Mouse (Mus musculus) heart, adult 9 months (tissue): ENCODE measurements around the gene Efl1.

Source experiments
- DNase-seq, 2 experiments: peaks; one replicate each; pipeline ENCODE4 v3.0.0; 2022; ENCODE audit warnings: low spot score in 2 of 2

Efl1 gene

GRCm38 (mm10) chr7:82648353-82649080 lies at the start of gene Efl1, which contains the start of gene Saxo2:
Gene Efl1, plus strand, starts transcription at chr7:82648614.
Gene Saxo2, minus strand, starts transcription at chr7:82648528.
- DNase-seq = peak; percentile 85 to 93

GRCm38 (mm10) chr7:82602008-82602407 lies 46.4 kb upstream of the Efl1 start:
- no peak for DNase-seq

GRCm38 (mm10) chr7:82605425-82605824 lies 43.0 kb upstream of the Efl1 start:
- no peak for DNase-seq

- no peak for DNase-seq
Observed at GRCm38 (mm10) chr7:82609629-82610028, 38.8 kb upstream of the Efl1 start.

GRCm38 (mm10) chr7:82625342-82625741 lies 23.1 kb upstream of the Efl1 start:
- DNase-seq = no peak

GRCm38 (mm10) chr7:82647183-82647582 lies 1.2 kb upstream of the Efl1 start:
- DNase-seq = no peak

- no peak for DNase-seq
Observed at GRCm38 (mm10) chr7:82647909-82648308, 505 bp upstream of the Efl1 start.

GRCm38 (mm10) chr7:82649081-82649445 lies 649 bp downstream of the Efl1 start:
- DNase-seq = no peak

- peak in 1 of 2 experiments; percentile 7 for DNase-seq
Observed at GRCm38 (mm10) chr7:82664604-82665003, 16.2 kb downstream of the Efl1 start.

GRCm38 (mm10) chr7:82676001-82676400 lies 27.6 kb downstream of the Efl1 start:
- DNase-seq = no peak

GRCm38 (mm10) chr7:82676834-82677233 lies 28.4 kb downstream of the Efl1 start:
- DNase-seq = no peak

GRCm38 (mm10) chr7:82679901-82680300 lies 31.5 kb downstream of the Efl1 start:
- DNase-seq = no peak

GRCm38 (mm10) chr7:82688736-82689135 lies 40.3 kb downstream of the Efl1 start:
- peak; percentile 28 to 46 for DNase-seq

- DNase-seq = no peak
Observed at GRCm38 (mm10) chr7:82691021-82691738, 42.8 kb downstream of the Efl1 start.

- no peak for DNase-seq
Observed at GRCm38 (mm10) chr7:82697668-82698067, 49.3 kb downstream of the Efl1 start.

GRCm38 (mm10) chr7:82698968-82699367 lies 50.6 kb downstream of the Efl1 start:
- no peak for DNase-seq

- DNase-seq = no peak
Observed at GRCm38 (mm10) chr7:82702384-82703343, 54.2 kb downstream of the Efl1 start.

GRCm38 (mm10) chr7:82709172-82709571 lies 60.8 kb downstream of the Efl1 start:
- no peak for DNase-seq

GRCm38 (mm10) chr7:82715210-82715911 lies 66.9 kb downstream of the Efl1 start:
- peak; percentile 15 to 18 for DNase-seq

GRCm38 (mm10) chr7:82715912-82716601 lies 67.6 kb downstream of the Efl1 start:
- DNase-seq = no peak

GRCm38 (mm10) chr7:82719285-82719684 lies 70.9 kb downstream of the Efl1 start:
- no peak for DNase-seq
